Mouse (Mus musculus): ENCODE measurements around the gene Idh1.

GRCm38 (mm10) chr1:65213214-65213613 is 26.9 kb upstream of the Idh1 start:
- TF ChIP-seq CTCF (IDR thresholded peaks at IDR 0.05 in 2 of 3, conservative IDR thresholded peaks at IDR 0.05 in 1 of 3; ENCODE audit: control insufficient read depth in 1 of 3, insufficient read depth in 1 of 3, low read depth in 2 of 3, low read length in 3 of 3, poor library complexity in 1 of 3, severe bottlenecking in 1 of 3) (no peak), BHLHE40 (IDR thresholded peaks at IDR 0.05; ENCODE audit: borderline replicate concordance, low read depth, low read length) (no peak), POLR2AphosphoS2 (IDR thresholded peaks at IDR 0.05; ENCODE audit: low read length) (no peak), TBP (IDR thresholded peaks at IDR 0.05; ENCODE audit: low read depth, low read length) (0 out of 2 replicates have a peak, but pooled peaks have one; percentile 37)
